ENCODE assay signal across 12 mouse cellular contexts in the genomic region with DNA sequence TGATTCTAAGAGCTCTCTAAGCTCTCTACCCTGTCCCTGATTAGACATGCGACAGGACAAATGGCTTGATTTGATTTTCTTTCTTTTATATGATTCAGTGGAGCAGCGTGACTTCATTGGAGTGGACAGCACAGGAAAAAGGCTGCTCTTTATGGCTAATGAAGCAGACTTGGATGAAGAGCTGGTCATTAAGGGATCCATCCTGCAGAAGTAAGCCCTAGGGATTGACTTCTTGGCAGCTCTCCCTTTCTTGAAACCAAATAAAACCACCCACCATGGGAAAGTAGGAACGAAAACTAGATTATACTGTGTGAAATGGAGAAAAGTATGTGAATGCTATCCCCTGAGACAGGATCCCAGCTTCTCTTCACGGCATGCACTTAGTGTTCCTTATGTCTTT. TPM values are rescaled to one million over a fixed set of nuclear protein-coding genes. Genes with fewer than 3 reads are reported as not detected.
DNase-seq lines count a peak whose midpoint lies in the region; ATAC-seq and TF ChIP-seq lines count a peak whose summit lies in the region.
"Had no signal": no experiment of that assay in that cellular context is flagged by ENCODE, and none has a peak within 500 bp of the region (broad histone marks: within the 10 kb centered on the region; RNA-seq: fewer than 3 reads in every experiment).

No protein-coding gene starts in this region.

- no peak overlapping the region for H3K27ac ChIP-seq in hindbrain, postnatal 0 days
- H3K27ac ChIP-seq in hindbrain, embryonic 12.5 days = no peak overlapping the region
- 0 out of 2 replicates have a peak overlapping the region, but pooled peaks have one; percentile 35 for H3K27ac ChIP-seq in limb, embryonic 15.5 days
- H3K27ac ChIP-seq in intestine, embryonic 16.5 days (ENCODE audit: low read length) = no peak overlapping the region

- POLR2A ChIA-PET in Patski (lab: Charles Lee) = no interaction called here

- no peak overlapping the region for H3K4me2 ChIP-seq in hindbrain, postnatal 0 days (ENCODE audit: low read depth, low read length)
- no peak overlapping the region for H3K4me2 ChIP-seq in hindbrain, embryonic 12.5 days (replicated peaks)
- H3K4me2 ChIP-seq in limb, embryonic 15.5 days = no peak overlapping the region
- H3K4me2 ChIP-seq in intestine, embryonic 16.5 days (ENCODE audit: low read depth, low read length) = no peak overlapping the region

- no peak overlapping the region for H3K9ac ChIP-seq in hindbrain, postnatal 0 days (replicated peaks; ENCODE audit: low read length)
- H3K9ac ChIP-seq in hindbrain, embryonic 12.5 days = no peak overlapping the region
- no peak overlapping the region for H3K9ac ChIP-seq in limb, embryonic 15.5 days
- H3K9ac ChIP-seq in intestine, embryonic 16.5 days (ENCODE audit: low read depth, low read length) = no peak overlapping the region
- H3K9ac ChIP-seq: liver, postnatal 0 days had no signal

- in situ Hi-C loops in Patski (cut with MboI; ENCODE audit: low pct_unique_long_range_greater_than_20kb) = no loop called here

- H3K4me3 ChIP-seq in hindbrain, postnatal 0 days (ENCODE audit: low read length) = no peak overlapping the region
- H3K4me3 ChIP-seq in hindbrain, embryonic 12.5 days = no peak overlapping the region
- no peak overlapping the region for H3K4me3 ChIP-seq in limb, embryonic 15.5 days
- no peak overlapping the region for H3K4me3 ChIP-seq in intestine, embryonic 16.5 days (ENCODE audit: low read length)
- H3K4me3 ChIP-seq: myocyte had no signal

- no peaks in the 10 kb centered on the region for H3K36me3 ChIP-seq in hindbrain, postnatal 0 days (ENCODE audit: insufficient read depth, low read length)
- peaks cover 10% of the 10 kb centered on the region for H3K36me3 ChIP-seq in hindbrain, embryonic 12.5 days
- peaks cover 14% of the 10 kb centered on the region for H3K36me3 ChIP-seq in limb, embryonic 15.5 days
- H3K36me3 ChIP-seq in intestine, embryonic 16.5 days (ENCODE audit: control insufficient read depth, insufficient read depth, low read length) = 0 out of 2 replicates have a peak, but pooled peaks cover 3% of the 10 kb centered on the region

- no peaks in the 10 kb centered on the region for H3K4me1 ChIP-seq in hindbrain, postnatal 0 days (ENCODE audit: insufficient read depth, low read length)
- no peaks in the 10 kb centered on the region for H3K4me1 ChIP-seq in hindbrain, embryonic 12.5 days
- H3K4me1 ChIP-seq in limb, embryonic 15.5 days = peaks cover 3% of the 10 kb centered on the region; the same call in 1 of the 2 replicates
- H3K4me1 ChIP-seq in intestine, embryonic 16.5 days (ENCODE audit: control insufficient read depth, insufficient read depth, low read length) = no peaks in the 10 kb centered on the region

- no peaks in the 10 kb centered on the region for H3K9me3 ChIP-seq in hindbrain, postnatal 0 days (ENCODE audit: low read length)
- H3K9me3 ChIP-seq in hindbrain, embryonic 12.5 days (replicated peaks) = no peaks in the 10 kb centered on the region
- H3K9me3 ChIP-seq in limb, embryonic 15.5 days = no peaks in the 10 kb centered on the region
- no peaks in the 10 kb centered on the region for H3K9me3 ChIP-seq in intestine, embryonic 16.5 days (ENCODE audit: control insufficient read depth, low read length)

- CTCF ChIA-PET in Patski (lab: Charles Lee) = interaction anchor here (1.6 kb wide), 1 partner anchor 16 kb away, joined by 5 read pairs; no protein-coding TSS in a partner anchor

- no peak for TF ChIP-seq CTCF in hindbrain, postnatal 0 days (IDR thresholded peaks at IDR 0.05; ENCODE audit: low read depth)
- TF ChIP-seq CTCF in Patski (IDR thresholded peaks at IDR 0.05) = no peak

- DNase-seq in hindbrain, postnatal 0 days (ENCODE audit: low spot score) = peak; percentile 68
- peak; percentile 38 for DNase-seq in Patski (ENCODE audit: low read depth, low spot score)
- peak; percentile 65 for DNase-seq in gastrocnemius, adult 18-20 months (ENCODE audit: low spot score)
- no peak for DNase-seq in spleen, postnatal 4 days (ENCODE audit: low spot score in 2 of 2)
- DNase-seq: adrenal gland, postnatal 36 days; cerebellum, adult 11-12 months; embryo, embryonic 11 days; liver, postnatal 0 days had no signal

- H3K27me3 ChIP-seq in hindbrain, postnatal 0 days (ENCODE audit: insufficient read depth, low read length) = no peaks in the 10 kb centered on the region
- no peaks in the 10 kb centered on the region for H3K27me3 ChIP-seq in hindbrain, embryonic 12.5 days
- H3K27me3 ChIP-seq in Patski = no peaks in the 10 kb centered on the region
- no peaks in the 10 kb centered on the region for H3K27me3 ChIP-seq in limb, embryonic 15.5 days
- no peaks in the 10 kb centered on the region for H3K27me3 ChIP-seq in intestine, embryonic 16.5 days (replicated peaks; ENCODE audit: control insufficient read depth, insufficient read depth, low read length)

- peak; percentile 51 for ATAC-seq in hindbrain, postnatal 0 days
- no peak for ATAC-seq in hindbrain, embryonic 12.5 days (ENCODE audit: low FRiP score)
- ATAC-seq in Patski = no peak
- ATAC-seq in limb, embryonic 15.5 days (ENCODE audit: insufficient number of reproducible peaks, low FRiP score, low TSS enrichment, low read depth) = peak; percentile 44; the same call in 1 of the 2 replicates
- ATAC-seq in intestine, embryonic 16.5 days = no peak
- ATAC-seq: liver, postnatal 0 days had no signal

- WGBS in hindbrain, postnatal 0 days = 42% methylated on average over 4 of the region's 4 CpGs
- 82% methylated on average over 4 of the region's 4 CpGs for WGBS in hindbrain, embryonic 12.5 days
- WGBS in limb, embryonic 15.5 days = 61% methylated on average over 4 of the region's 4 CpGs
- WGBS in intestine, embryonic 16.5 days = 84% methylated on average over 4 of the region's 4 CpGs

RNA-seq across cellular contexts. Expression of gene Eif2b3, which starts 33.4 kb away (rescaled TPM):
- 13.1 and 16.7 TPM in 2 replicates for total RNA-seq in hindbrain, postnatal 0 days (2014; rRNA removed)
- polyA plus RNA-seq in hindbrain, postnatal 0 days (2015; fragmentation: Nextera tagmentation; extraction: Ambion mirVana) = 56.9 and 58.5 TPM in 2 replicates
- 41.5 and 47.4 TPM in 2 replicates for polyA plus RNA-seq in hindbrain, embryonic 12.5 days (2016; fragmentation: Nextera tagmentation; extraction: Ambion mirVana)
- polyA plus RNA-seq in Patski (2021) = 23.1 TPM
- 10 to 100 TPM; 19.9 to 21.1 TPM for total RNA-seq in gastrocnemius, adult 18-20 months (2021)
- polyA plus RNA-seq in limb, embryonic 15.5 days (2015; fragmentation: Nextera tagmentation; extraction: Ambion mirVana) = 44.3 TPM in 2 replicates
- polyA plus RNA-seq in intestine, embryonic 16.5 days (2015; fragmentation: Nextera tagmentation; extraction: Ambion mirVana) = 26.8 and 31.4 TPM in 2 replicates

RNA-seq across cellular contexts. Expression of gene Ptch2, which starts 43.2 kb away (rescaled TPM):
- 16.1 and 18.8 TPM in 2 replicates for total RNA-seq in hindbrain, postnatal 0 days (2014; rRNA removed)
- 4.1 and 4.4 TPM in 2 replicates for polyA plus RNA-seq in hindbrain, postnatal 0 days (2015; fragmentation: Nextera tagmentation; extraction: Ambion mirVana)
- polyA plus RNA-seq in hindbrain, embryonic 12.5 days (2016; fragmentation: Nextera tagmentation; extraction: Ambion mirVana) = 4.5 and 5.9 TPM in 2 replicates
- polyA plus RNA-seq in Patski (2021) = 0.23 TPM
- under 1 TPM; 0.21 to 0.52 TPM for total RNA-seq in gastrocnemius, adult 18-20 months (2021)
- 13.7 and 15.8 TPM in 2 replicates for polyA plus RNA-seq in limb, embryonic 15.5 days (2015; fragmentation: Nextera tagmentation; extraction: Ambion mirVana)
- 6.2 and 6.4 TPM in 2 replicates for polyA plus RNA-seq in intestine, embryonic 16.5 days (2015; fragmentation: Nextera tagmentation; extraction: Ambion mirVana)

RNA-seq across cellular contexts. Expression of gene Hectd3, which starts 57.5 kb away (rescaled TPM):
- total RNA-seq in hindbrain, postnatal 0 days (2014; rRNA removed) = 47.4 and 49.5 TPM in 2 replicates
- polyA plus RNA-seq in hindbrain, postnatal 0 days (2015; fragmentation: Nextera tagmentation; extraction: Ambion mirVana) = 18.5 and 20.2 TPM in 2 replicates
- polyA plus RNA-seq in hindbrain, embryonic 12.5 days (2016; fragmentation: Nextera tagmentation; extraction: Ambion mirVana) = 20.2 and 20.6 TPM in 2 replicates
- polyA plus RNA-seq in Patski (2021) = 14.4 TPM
- 10 to 100 TPM; 13.7 to 15.3 TPM for total RNA-seq in gastrocnemius, adult 18-20 months (2021)
- 11.2 and 11.5 TPM in 2 replicates for polyA plus RNA-seq in limb, embryonic 15.5 days (2015; fragmentation: Nextera tagmentation; extraction: Ambion mirVana)
- polyA plus RNA-seq in intestine, embryonic 16.5 days (2015; fragmentation: Nextera tagmentation; extraction: Ambion mirVana) = 14.0 and 15.6 TPM in 2 replicates

RNA-seq across cellular contexts. Expression of gene Urod, which starts 58.4 kb away (rescaled TPM):
- 40.7 and 64.4 TPM in 2 replicates for total RNA-seq in hindbrain, postnatal 0 days (2014; rRNA removed)
- polyA plus RNA-seq in hindbrain, postnatal 0 days (2015; fragmentation: Nextera tagmentation; extraction: Ambion mirVana) = 52.2 and 54.0 TPM in 2 replicates
- polyA plus RNA-seq in hindbrain, embryonic 12.5 days (2016; fragmentation: Nextera tagmentation; extraction: Ambion mirVana) = 87.5 and 90.2 TPM in 2 replicates
- 62.3 TPM for polyA plus RNA-seq in Patski (2021)
- total RNA-seq in gastrocnemius, adult 18-20 months (2021) = 10 to 100 TPM; 56.7 to 58.3 TPM
- 85.3 and 90.8 TPM in 2 replicates for polyA plus RNA-seq in limb, embryonic 15.5 days (2015; fragmentation: Nextera tagmentation; extraction: Ambion mirVana)
- 72.8 and 82.8 TPM in 2 replicates for polyA plus RNA-seq in intestine, embryonic 16.5 days (2015; fragmentation: Nextera tagmentation; extraction: Ambion mirVana)

Comparison
In these comparisons a context has a peak if more than half of its experiments do, and no peak if none do; other contexts are left out.
1. ATAC-seq: peak in hindbrain, postnatal 0 days (single experiment) and limb, embryonic 15.5 days (single experiment); none in hindbrain, embryonic 12.5 days (single experiment), Patski (single experiment) and intestine, embryonic 16.5 days (single experiment).
2. DNase-seq: peak in hindbrain, postnatal 0 days (single experiment), Patski (single experiment) and gastrocnemius, adult 18-20 months (single experiment); none in spleen, postnatal 4 days (0 of 2).